Mouse (Mus musculus) neural tube, embryonic 14.5 days (tissue): ENCODE measurements around the gene Rsph10b. TPM values are rescaled to one million over a fixed set of nuclear protein-coding genes. Genes with fewer than 3 reads are reported as not detected.

ENCODE experiments used
- ATAC-seq: fragments of 200-750 bp; cut with Nextera tagmentation; 2 replicates; pipeline ENCODE4 v1.8.0; 2017; ENCODE audit warnings: low read depth, mild to moderate bottlenecking, moderate TSS enrichment, moderate library complexity
- H3K27ac ChIP-seq: fragments of 300-500 bp; sonication (generic); 2 replicates; pipeline ENCODE4 v1.5.1; 2014; ENCODE audit warnings: low read depth, mild to moderate bottlenecking, control low read depth, low read length, moderate library complexity, mixed read lengths
- H3K27me3 ChIP-seq: fragments of 300-500 bp; sonication (generic); 2 replicates; pipeline ENCODE4 v1.6.1; 2014; ENCODE audit warnings: low read length; ENCODE audit not compliant: control insufficient read depth, insufficient read depth
- H3K36me3 ChIP-seq: fragments of 300-500 bp; sonication (generic); 2 replicates; pipeline ENCODE4 v1.6.1; 2014; ENCODE audit warnings: low read length, mixed read lengths; ENCODE audit not compliant: control insufficient read depth, insufficient read depth
- H3K4me1 ChIP-seq: fragments of 300-500 bp; sonication (generic); 2 replicates; pipeline ENCODE4 v1.6.1; 2014; ENCODE audit warnings: low read length; ENCODE audit not compliant: control insufficient read depth, insufficient read depth
- H3K4me2 ChIP-seq: fragments of 300-500 bp; sonication (generic); 2 replicates; pipeline ENCODE4 v1.6.1; 2014; ENCODE audit warnings: mild to moderate bottlenecking, low read depth, low read length, control low read depth
- H3K4me3 ChIP-seq: fragments of 300-500 bp; sonication (generic); 2 replicates; pipeline ENCODE4 v1.5.1; 2014; ENCODE audit warnings: low read depth, low read length, control low read depth, mixed read lengths
- H3K9ac ChIP-seq: fragments of 300-500 bp; sonication (generic); replicated peaks from 2 replicates; pipeline ENCODE4 v1.6.1; 2014; ENCODE audit warnings: low read depth, mild to moderate bottlenecking, control low read depth, low read length, mixed read lengths
- H3K9me3 ChIP-seq: fragments of 300-500 bp; sonication (generic); 2 replicates; pipeline ENCODE4 v1.6.1; 2016; ENCODE audit warnings: low read length; ENCODE audit not compliant: control insufficient read depth
- WGBS: fragments of 180-500 bp; shearing (Covaris S2); extraction: QIAGEN DNeasy Blood & Tissue Kit; methylation state at CpG from one replicate; pipeline ENCODE4 v1.1.7; 2014; 5-methylcytosine and 5-hydroxymethylcytosine counted together
- polyA plus RNA-seq: library from polyadenylated mRNA; unstranded; fragments of >200 nt; fragmentation: Nextera tagmentation; extraction: Ambion mirVana; gene quantifications from 2 replicates; pipeline ENCODE4 v1.2.1, GENCODE M21; 2014

Rsph10b gene
- polyA plus RNA-seq, 1 experiment from 2014 or later: 5.9 TPM

GRCm38 (mm10) chr5:144032491-144032890, 99.7 kb downstream of the Rsph10b start:
- Histone ChIP-seq H3K36me3 (no peaks in the 10 kb centered on the region), H3K9ac (no peak overlapping the region), H3K9me3 (no peaks in the 10 kb centered on the region), H3K4me2 (no peak overlapping the region), H3K27ac (no peak overlapping the region), H3K4me1 (no peaks in the 10 kb centered on the region), H3K27me3 (no peaks in the 10 kb centered on the region), H3K4me3 (no peak overlapping the region)
- 97% methylated on average over 7 of the region's 7 CpGs for WGBS
- ATAC-seq: no peak

GRCm38 (mm10) chr5:144034567-144034966, 101.7 kb downstream of the Rsph10b start:
- Histone ChIP-seq H3K27ac (no peak overlapping the region), H3K36me3 (no peaks in the 10 kb centered on the region), H3K4me2 (no peak overlapping the region), H3K9me3 (no peaks in the 10 kb centered on the region), H3K4me3 (no peak overlapping the region), H3K27me3 (no peaks in the 10 kb centered on the region), H3K4me1 (no peaks in the 10 kb centered on the region), H3K9ac (no peak overlapping the region)
- no peak for ATAC-seq
- 86% methylated on average over 7 of the region's 7 CpGs for WGBS

Other genes starting within 250 kb of the Rsph10b start
- gene Usp42, start 200.8 kb upstream of the Rsph10b start, polyA plus RNA-seq: 30.6 and 31.2 TPM in 2 replicates
- 54.9 and 57.9 TPM in 2 replicates for gene Eif2ak1, start 115.2 kb upstream of the Rsph10b start, polyA plus RNA-seq
- gene Ankrd61, start 35.4 kb upstream of the Rsph10b start, polyA plus RNA-seq: 0.37 and 0.39 TPM in 2 replicates
- gene Aimp2, start 23.2 kb upstream of the Rsph10b start, polyA plus RNA-seq: 84.4 and 90.5 TPM in 2 replicates
- 28.3 and 34.1 TPM in 2 replicates for gene Pms2, start 23.1 kb upstream of the Rsph10b start, polyA plus RNA-seq
- 3.1 and 3.2 TPM in 2 replicates for gene Gm42421, start 4.9 kb upstream of the Rsph10b start, polyA plus RNA-seq
- gene Ccz1, start 81.8 kb downstream of the Rsph10b start, polyA plus RNA-seq: 83.5 and 93.2 TPM in 2 replicates
- gene Ocm, start 93.6 kb downstream of the Rsph10b start, polyA plus RNA-seq: not detected in 2 replicates
- gene Lmtk2, start 167.4 kb downstream of the Rsph10b start, polyA plus RNA-seq: 10.8 and 11.1 TPM in 2 replicates